Mouse (Mus musculus): ENCODE measurements around the gene Top2a. TPM values are rescaled to one million over a fixed set of nuclear protein-coding genes. Genes with fewer than 3 reads are reported as not detected.
A peak's percentile ranks its signal among the peaks of the same experiment; 100 is the strongest.

Gene Top2a
- polyA plus RNA-seq, 1 experiment from 2014 or later = 362 TPM

DNA sequence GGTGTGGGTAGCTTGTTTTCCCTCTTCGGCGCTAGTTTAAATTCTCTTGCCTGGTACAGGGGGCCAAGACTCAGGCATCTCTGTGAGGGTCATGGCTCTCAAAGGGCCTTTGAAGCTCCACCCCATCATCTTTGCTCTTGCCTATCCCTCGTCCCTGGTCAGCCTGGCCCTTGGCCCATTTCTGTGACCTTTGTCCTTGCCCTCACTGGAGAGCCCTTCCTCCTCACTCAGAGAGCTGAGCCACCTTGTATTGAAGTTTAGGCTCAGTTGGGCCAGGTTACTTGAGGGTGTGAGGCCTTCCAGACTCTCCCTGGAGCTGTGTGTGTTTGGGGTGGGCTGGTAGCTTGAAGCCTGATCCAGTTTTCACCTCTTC, 78.4 kb downstream of the Top2a start:
- Histone ChIP-seq H3K4me1 (replicated peaks) (peaks cover 81% of the 10 kb centered on the region), H3K4me3 (replicated peaks) (no peak overlapping the region), H3K27me3 (no peaks in the 10 kb centered on the region), H3K36me3 (peaks cover 33% of the 10 kb centered on the region), H3K9me3 (no peaks in the 10 kb centered on the region), H3K4me2 (no peak overlapping the region), H3K27ac (peak overlapping the region; percentile 45; the same call in 1 of the 2 replicates), H3K9ac (replicated peaks) (0 out of 2 replicates have a peak overlapping the region, but pooled peaks have one; percentile 14)
- no peak for ATAC-seq (ENCODE audit: insufficient number of reproducible peaks, insufficient read depth, low FRiP score, low TSS enrichment, low read depth)
- WGBS = 61% methylated on average over 3 of the region's 3 CpGs

DNA sequence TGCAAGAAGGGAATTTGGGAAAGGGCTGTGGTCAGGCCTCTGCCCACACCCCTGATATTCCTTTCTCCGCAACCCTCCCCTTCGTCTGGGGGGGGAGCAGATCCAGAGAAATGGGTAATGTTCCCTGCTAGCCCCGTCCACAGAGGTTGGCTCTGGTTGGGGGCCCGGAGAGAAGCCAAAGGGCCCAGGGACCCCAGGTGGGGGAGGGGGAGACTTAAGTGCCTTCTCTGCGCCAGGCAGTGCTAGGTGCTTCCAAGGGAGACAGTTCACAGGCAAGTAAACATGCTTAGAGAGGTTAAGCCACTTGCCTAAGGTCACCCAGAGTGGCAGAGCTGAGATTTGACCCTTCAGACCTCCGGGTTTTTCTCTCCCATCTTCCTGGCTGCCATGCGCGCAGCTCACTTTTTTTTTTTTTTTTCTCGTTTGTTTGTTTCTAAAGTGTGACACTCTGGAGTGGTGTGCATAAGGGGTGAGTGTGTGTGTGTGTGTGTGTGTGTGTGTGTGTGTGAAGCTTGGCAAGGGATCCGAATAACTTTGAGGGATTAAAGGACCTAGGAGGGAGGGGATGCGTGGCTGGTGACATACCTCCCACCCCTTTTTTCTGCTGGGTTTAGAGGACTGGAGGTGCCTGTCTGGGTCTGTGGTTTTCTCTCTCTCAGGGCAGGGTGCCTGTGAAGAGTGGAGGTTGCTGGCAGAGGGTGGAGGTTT, 78.9 kb downstream of the Top2a start:
- Histone ChIP-seq H3K9me3 (no peaks in the 10 kb centered on the region), H3K36me3 (peaks cover 28% of the 10 kb centered on the region), H3K4me3 (replicated peaks) (no peak overlapping the region), H3K4me2 (peak overlapping the region; percentile 90; the same call in 1 of the 2 replicates), H3K9ac (replicated peaks) (0 out of 2 replicates have a peak overlapping the region, but pooled peaks have one; percentile 0), H3K4me1 (replicated peaks) (peaks cover 83% of the 10 kb centered on the region), H3K27me3 (no peaks in the 10 kb centered on the region), H3K27ac (peak overlapping the region; percentile 45; the same call in 1 of the 2 replicates)
- 31% methylated on average over 11 of the region's 11 CpGs for WGBS
- no peak for ATAC-seq (ENCODE audit: insufficient number of reproducible peaks, insufficient read depth, low FRiP score, low TSS enrichment, low read depth)

DNA sequence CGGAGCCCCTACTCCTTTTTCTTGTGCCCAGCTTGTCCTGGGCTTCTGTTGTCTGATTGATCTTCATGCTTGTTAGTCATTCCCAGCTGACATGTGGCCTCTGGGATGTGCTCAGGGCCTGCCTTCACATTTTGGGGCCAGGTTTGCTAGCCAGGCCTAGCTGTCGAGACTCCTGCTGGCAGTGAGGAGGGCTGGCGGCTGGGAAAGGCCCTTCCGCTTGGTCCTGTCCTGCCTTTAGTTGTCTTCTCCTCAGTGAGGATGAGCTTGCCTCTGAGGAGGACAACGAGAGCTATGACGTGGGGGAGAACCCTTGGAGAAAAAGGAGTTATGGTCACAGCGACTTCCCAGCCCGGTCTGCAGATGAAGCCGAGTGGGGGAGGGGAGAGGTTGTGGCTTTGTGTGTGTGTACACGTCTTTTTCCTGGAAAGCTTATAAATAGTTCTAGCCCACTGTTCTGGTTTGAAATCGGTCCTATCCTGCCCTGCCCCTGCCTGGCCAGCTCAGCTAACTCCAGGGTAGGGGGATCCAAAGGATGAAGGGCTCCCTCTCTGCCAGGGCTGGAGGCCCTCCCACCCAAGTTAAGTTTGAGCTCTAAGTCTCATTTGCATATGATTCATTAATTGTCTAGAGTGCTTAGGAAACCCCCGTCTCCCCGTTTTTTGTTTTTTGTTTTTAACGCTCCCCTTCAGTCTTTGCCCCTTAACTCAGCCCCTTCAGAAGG, 80.1 kb downstream of the Top2a start:
- no peak overlapping the region; the same call in 1 of the 2 replicates for H3K9ac ChIP-seq (replicated peaks)
- H3K4me1 ChIP-seq (replicated peaks) = peaks cover 84% of the 10 kb centered on the region
- 0 out of 2 replicates have a peak overlapping the region, but pooled peaks have one; percentile 1 for H3K4me3 ChIP-seq (replicated peaks)
- ATAC-seq (ENCODE audit: insufficient number of reproducible peaks, insufficient read depth, low FRiP score, low TSS enrichment, low read depth) = no peak
- peak overlapping the region; percentile 92 for H3K27ac ChIP-seq
- peaks cover 17% of the 10 kb centered on the region for H3K36me3 ChIP-seq
- H3K27me3 ChIP-seq = no peaks in the 10 kb centered on the region
- H3K9me3 ChIP-seq = no peaks in the 10 kb centered on the region
- 35% methylated on average over 14 of the region's 14 CpGs for WGBS
- H3K4me2 ChIP-seq = peak overlapping the region; percentile 90

Other genes starting within 250 kb of the Top2a start
- gene Nr1d1, start 248.9 kb downstream of the Top2a start, polyA plus RNA-seq (2016; fragmentation: Nextera tagmentation; extraction: Ambion mirVana) = 0.79 and 1.0 TPM in 2 replicates
- 32.7 and 35.3 TPM in 2 replicates for gene Msl1, start 228.7 kb downstream of the Top2a start, polyA plus RNA-seq (2016; fragmentation: Nextera tagmentation; extraction: Ambion mirVana)
- gene Casc3, start 219.3 kb downstream of the Top2a start, polyA plus RNA-seq (2016; fragmentation: Nextera tagmentation; extraction: Ambion mirVana) = 48.1 and 54.1 TPM in 2 replicates
- 2.5 and 3.3 TPM in 2 replicates for gene Rapgefl1, start 187.4 kb downstream of the Top2a start, polyA plus RNA-seq (2016; fragmentation: Nextera tagmentation; extraction: Ambion mirVana)
- 5.6 and 5.8 TPM in 2 replicates for gene Wipf2, start 160.6 kb downstream of the Top2a start, polyA plus RNA-seq (2016; fragmentation: Nextera tagmentation; extraction: Ambion mirVana)
- gene Cdc6, start 116.4 kb downstream of the Top2a start, polyA plus RNA-seq (2016; fragmentation: Nextera tagmentation; extraction: Ambion mirVana) = 44.8 and 48.5 TPM in 2 replicates
- 47.1 TPM in 2 replicates for gene Rara, start 96.4 kb downstream of the Top2a start, polyA plus RNA-seq (2016; fragmentation: Nextera tagmentation; extraction: Ambion mirVana)
- 0.51 TPM in 1 of 2 replicates, not detected in the other for gene Gjd3, start 41.2 kb downstream of the Top2a start, polyA plus RNA-seq (2016; fragmentation: Nextera tagmentation; extraction: Ambion mirVana)
- gene Igfbp4, start 17.1 kb upstream of the Top2a start, polyA plus RNA-seq (2016; fragmentation: Nextera tagmentation; extraction: Ambion mirVana) = 1,037 and 1,115 TPM in 2 replicates
- 0.65 and 0.73 TPM in 2 replicates for gene Tns4, start 65.1 kb upstream of the Top2a start, polyA plus RNA-seq (2016; fragmentation: Nextera tagmentation; extraction: Ambion mirVana)
- 0.40 and 0.49 TPM in 2 replicates for gene Ccr7, start 130.9 kb upstream of the Top2a start, polyA plus RNA-seq (2016; fragmentation: Nextera tagmentation; extraction: Ambion mirVana)
- 403 and 407 TPM in 2 replicates for gene Smarce1, start 206.8 kb upstream of the Top2a start, polyA plus RNA-seq (2016; fragmentation: Nextera tagmentation; extraction: Ambion mirVana)
- gene Krt222, start 219.9 kb upstream of the Top2a start, polyA plus RNA-seq (2016; fragmentation: Nextera tagmentation; extraction: Ambion mirVana) = 0.15 and 0.36 TPM in 2 replicates